Mouse (Mus musculus) neural tube, embryonic 10.5 days (tissue): ENCODE measurements at regions not wholly inside any gene's neighbourhood (a gene's known extent, or its start where the extent isn't known, plus 50 kb on each side); places are given as distances from the start of the nearest gene placed in this dataset.

ENCODE experiments used
- DNase-seq: peaks from one replicate; pipeline ENCODE4 v3.0.0-alpha.2; 2017; ENCODE audit warnings: low spot score; ENCODE audit errors: extremely low spot score

DNA sequence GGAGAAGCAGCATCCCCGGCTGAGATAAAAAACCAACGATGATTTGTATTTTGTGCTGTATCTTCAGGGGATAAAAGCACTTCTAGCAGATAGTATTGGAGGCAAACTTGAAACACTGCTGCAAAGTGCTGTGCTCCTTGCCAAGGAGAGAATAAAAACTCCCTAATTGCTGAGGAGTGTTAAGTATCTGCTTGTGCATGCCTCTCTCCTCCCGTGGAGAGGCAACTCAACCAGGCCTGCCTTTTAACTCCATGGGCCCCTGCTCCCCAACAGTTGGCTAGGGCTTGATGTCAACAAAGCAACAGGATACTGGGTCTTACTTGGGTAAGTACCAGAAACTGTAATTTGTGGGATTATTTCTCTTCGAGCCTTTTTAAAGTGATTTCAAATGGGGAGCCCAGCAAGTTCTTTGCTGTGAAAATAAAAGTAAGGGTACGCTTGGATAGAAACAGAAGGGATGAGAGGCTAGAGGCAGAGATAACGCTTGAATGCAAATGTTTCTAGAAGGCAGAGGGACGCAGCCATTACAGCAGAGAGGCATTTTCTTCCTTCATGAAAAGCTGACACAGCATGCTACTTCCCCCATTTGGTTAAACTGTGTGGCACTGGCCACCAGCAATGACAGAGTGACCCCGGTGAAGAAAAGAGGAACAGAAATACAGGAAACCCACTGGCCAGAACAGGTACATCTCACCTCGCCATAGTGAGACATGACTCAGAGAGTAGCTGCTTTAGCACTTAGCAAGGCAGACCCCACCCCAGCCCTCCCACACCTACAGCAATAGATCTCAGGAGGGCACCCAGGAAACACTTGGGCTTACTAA is 369.0 kb upstream of the Spred2 start:
- DNase-seq, result no peak

DNA sequence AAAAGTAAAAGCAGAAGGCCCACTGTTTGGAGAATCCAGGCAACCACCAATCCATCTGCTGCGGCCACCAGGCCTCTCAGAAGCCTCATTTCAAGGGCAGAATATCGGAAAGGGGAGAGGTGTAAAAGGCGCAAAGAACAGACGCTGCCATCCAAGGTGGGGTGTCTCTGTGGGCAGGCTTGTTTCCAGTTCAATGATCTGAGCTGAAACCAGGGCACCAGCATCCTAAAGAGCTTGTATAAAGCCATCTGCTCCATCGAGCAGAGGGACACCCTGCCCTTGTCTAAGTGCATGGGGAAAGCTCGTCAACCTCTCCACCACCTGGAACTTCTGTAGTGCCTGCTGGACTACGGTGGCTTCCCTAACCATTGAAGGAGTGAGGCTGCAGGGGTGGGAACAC is 363.7 kb upstream of the Spred2 start:
- DNase-seq, result no peak

DNA sequence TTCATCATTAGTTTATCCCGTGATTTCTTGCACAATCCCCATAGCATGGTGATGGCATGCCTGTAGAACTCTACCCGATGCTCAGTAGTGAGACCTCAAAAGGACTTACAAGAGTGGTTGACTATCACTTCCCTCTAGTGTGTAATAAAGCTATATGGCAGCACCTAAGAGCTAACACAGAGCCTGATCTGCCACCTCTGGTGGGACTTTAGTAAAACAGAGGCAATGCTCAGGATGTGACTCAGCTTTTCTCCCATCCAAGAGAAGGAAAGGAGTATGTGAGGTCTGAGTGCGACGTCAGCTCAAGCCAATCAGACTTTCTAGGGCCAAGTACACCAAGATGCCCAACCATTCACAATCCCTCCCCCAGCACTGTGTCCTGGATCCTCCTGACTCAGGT is 361.5 kb upstream of the Spred2 start:
- no peak for DNase-seq

DNA sequence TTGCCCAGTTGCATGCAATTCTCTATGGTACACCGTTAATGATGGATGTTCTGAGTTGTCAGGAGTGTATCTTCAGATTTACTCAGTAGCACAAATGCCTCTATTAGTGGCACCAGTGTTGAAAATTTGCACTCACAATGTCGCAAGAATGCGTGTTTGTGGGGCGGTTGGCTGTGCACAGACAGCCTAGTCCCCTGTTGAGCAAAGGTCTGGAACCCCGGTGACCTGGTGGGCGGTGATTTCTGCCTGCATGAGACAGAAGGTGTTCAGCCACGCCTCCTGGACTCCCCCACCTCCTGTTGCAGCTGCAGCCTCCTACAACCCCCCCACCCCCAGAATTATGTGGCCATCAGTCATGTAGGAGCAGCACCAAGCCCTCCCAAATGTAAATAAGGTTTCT is 338.9 kb upstream of the Spred2 start:
- DNase-seq, result no peak

DNA sequence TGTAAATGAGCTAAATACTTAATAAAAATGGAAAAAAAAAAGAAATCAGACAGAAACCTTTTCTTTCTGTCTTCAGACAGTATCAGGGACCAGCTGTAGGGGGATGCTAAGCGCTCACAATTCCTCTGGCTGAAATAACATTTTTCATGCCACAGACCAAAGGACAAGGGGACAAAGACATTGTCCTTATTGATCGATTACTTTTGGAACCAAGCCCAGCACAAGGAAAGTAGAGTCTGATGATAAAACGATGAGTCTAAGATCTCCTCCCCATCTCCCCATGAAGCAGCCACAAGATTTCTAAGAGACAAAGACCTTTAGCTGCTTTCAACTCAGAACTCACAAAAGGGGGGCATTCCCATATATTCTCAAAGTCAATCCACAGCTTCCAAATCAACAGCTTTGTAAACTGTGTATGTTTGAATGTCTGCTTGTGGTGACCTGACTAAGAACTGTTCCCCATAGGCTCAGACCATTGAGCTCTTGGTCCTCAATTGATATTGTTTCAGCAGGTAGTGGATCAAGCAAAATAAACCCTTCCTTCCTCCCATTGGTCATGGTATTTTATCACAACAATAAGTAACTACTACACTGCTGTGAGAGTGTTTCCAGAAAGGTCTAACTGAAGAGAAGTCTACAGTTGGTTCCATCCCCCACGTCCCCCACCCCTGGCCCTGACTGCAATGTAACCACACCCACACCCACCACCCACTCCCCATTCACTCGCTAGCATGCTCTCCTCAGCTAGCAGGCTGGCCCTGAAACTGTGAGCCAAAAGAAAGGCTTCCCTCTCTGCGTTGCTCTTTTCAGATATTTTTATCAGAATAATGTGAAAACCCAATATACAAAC is 331.4 kb upstream of the Spred2 start:
- DNase-seq, result no peak

DNA sequence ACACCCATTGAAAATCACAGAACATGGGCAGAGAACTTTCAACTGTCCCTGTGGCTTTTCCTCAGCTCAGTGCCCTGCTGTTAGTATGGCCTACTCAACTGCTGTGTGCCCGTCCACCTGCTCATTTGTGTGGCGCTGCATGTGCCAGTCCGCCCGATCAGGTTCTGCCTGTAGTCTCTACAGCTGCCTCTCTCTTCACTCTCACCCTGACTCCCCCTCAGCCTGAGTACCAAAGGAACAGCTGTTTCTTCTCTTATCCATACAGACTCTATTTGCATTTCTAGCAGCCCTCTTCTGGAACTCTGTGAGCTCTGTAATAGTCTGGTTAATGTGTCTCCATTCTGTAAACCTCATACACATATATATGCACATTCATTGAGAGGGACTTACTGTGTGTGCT is 329.1 kb upstream of the Spred2 start:
- no peak for DNase-seq

DNA sequence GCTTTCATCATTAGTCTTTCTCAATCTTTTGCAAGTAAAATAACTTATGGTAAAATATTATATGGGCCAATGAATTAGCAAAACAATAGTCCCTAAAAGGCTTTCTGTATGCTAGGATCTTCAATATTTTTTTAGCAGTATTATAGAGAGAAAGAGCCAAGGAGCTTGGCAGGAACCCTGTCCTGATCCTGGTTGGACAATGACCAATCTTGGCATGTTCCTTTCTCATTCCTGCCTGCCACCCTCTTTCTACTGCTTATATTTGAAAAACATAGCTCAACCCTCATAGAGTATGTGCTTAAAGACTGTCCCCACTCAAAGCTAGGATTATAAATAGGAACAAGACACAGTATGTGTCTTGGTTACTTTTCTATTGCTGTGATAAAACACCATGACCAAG is 327.8 kb upstream of the Spred2 start:
- no peak for DNase-seq

DNA sequence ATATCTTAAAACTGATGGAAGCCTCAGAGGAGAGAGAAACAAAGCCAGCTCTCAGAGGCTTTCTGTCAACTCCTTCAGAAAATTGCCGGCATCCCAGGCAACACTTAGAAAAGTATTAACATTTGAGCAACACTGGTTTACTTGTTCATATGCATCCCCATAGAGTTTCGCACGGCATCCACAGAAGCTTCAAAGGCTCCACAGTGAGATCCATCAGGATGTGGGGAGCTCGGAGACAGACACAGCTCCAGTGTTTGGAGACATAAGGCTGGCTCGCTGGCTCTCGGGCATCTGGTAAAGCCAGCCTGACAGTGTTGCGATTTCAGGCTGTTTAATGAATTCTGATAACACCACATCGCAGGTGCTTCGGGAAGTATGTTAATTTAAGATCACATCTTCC is 324.7 kb upstream of the Spred2 start:
- DNase-seq, result no peak

DNA sequence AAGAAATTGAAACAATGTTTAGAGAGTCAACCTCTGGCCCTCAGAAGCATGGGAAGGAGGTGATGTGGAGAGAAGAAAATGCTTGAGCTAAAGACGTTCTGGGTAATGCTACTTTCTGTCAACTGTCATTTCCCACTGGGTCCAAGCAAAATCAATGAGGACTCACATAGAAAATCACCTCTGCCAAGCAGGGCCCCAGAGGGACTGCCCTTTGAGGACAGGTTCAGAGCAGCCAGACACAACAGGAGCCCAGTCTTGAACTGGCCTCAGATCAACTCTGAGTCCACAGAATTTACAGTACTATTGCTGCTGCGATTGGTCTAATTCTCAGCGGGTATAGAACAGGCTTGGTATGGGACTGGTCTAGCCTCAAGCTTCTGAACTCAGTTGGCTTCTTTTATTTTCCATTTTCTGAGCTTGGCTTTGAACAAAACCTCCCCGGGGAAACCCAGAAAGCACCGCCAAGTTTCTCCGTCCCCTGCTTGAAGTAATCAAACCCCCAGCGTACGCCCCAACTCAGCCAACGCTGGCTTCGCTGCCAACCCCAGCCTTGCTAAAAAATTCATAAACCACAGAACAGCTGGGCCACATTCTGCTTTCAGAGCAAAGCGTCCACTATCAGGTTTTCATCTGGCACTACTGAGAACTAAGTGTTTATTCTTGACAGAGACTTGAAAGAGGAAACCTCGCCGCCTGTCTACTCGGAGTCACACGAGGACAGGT is 322.8 kb upstream of the Spred2 start:
- DNase-seq, result no peak

DNA sequence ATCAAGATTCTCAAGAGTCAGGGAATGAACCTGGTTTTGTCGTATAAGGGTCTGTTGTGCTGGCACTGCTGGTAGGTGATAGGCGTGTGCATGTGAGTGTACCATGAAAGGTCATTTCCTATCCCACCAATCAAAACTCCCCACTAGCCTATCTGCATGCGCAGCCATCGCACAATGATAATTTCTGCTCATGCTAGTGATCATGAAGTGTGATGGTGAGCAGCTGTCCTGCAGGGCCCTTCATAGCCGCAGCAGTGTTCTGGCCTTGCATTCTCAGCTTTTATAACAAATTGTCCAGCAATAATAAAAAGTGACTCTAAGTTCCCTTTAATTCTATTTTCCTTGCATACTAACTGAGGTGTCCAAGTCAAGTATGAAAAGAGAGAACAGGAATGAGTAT is 321.7 kb upstream of the Spred2 start:
- DNase-seq, result no peak

DNA sequence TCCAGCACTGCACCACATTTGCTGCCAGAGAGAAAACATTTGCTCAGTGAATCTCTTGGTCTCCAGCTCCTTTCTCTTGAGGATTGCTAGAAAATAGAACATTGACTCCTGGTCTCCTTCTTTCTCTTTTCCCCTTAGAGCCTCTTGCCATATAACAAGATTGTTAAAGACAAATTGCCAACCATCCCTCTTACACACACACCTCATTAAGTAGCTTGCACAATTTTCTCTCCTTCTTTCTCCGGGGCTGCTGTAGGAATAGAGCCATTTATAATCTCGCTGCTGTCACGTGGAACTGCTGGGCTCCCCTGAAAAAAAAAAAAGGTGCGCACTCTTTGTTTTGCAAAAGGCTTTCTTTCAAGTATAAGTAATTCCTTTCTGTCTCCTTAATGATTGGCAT is 318.6 kb upstream of the Spred2 start:
- no peak for DNase-seq

DNA sequence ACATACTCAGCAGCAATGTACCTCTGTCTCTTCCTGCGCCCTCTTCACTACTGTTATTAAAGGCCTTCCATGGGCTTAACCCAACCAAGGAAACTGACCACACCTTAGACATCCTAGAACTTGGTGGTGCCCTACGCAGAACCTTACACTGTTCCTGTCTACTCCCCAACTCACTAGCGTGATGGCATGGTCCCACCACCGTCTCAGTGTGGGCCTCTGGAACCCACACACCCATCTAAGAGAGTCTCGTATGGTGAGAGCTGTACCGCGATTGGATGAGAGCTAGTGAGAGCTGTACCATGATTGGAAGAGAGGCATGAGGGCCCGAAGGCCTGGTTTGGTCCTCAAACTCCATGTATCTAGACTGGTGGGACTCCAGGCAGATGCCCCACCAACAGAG is 317.2 kb upstream of the Spred2 start:
- DNase-seq, result no peak

DNA sequence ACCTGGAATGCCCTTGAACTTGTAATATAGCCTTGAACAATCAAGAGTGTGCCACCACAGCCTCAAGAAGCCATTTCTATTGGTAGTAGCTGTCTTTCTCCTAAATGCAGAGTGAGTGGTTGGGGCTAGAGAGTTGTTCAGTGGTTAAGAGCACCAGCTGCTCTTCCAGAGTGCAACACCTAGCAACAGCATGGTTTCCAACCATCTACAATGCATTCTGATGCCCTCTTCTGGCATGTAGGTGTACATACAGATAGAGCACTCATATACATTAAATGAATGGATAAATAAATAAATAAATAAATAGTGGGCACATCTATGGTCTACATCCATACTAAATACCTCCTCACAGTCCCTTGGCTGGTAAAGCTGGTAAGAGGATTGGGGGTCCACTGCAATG is 316.2 kb upstream of the Spred2 start:
- DNase-seq, result no peak

DNA sequence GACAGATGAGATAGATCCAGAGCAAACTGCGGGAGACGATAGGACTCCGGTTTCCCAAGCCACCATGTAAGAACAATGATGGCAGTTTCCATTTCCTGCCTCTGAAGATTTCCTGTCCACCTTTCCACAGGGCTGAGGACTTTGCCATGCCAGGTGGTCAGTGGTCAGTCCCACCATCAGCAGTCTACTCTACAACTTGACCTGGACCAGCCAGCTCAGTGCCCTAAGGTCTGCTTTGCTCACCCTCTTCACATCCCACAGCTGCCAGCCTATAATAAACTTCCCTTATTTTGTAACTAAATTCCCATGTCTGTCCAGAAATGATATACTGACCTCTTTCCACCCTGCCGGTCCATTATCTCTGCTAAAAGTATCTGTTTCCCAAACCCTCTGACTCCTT is 315.7 kb upstream of the Spred2 start:
- no peak for DNase-seq

DNA sequence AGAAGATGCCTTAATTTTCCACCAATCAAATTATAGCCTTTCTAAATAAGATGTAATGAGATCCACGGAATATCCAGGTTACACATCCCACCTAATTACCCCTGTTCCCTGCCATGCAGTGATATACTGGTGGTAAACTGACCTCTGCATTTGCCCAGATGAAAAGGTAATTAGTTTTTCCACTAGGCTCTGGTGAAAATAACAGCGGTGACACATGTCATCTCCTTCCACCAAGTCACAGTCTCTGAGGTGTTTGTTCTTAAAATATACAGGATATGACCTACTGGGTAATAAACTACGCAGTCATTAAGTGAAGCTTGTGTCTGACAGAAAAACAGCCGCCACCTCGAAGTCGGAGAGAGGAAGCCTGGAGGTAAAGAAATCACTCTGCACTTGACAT is 313.6 kb upstream of the Spred2 start:
- DNase-seq, result no peak

DNA sequence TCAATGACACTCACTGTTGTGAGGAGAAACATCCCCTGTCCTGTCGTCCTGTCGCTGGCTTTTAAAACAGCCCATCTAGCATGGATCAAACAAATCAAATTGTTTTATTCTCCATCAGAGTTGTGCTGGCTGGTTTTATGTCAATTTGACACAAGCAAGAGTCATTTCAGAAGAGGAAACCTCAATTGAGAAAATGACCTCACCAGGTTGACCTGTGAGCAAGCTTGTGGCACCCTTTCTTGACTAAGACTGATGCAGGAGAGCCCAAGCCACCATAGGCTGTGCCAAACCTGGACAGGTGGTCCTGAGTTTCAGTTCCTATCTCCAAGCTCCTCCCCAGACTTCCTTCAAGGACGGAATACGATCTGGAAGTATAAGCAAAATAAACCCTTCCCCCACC is 313.0 kb upstream of the Spred2 start:
- no peak for DNase-seq

DNA sequence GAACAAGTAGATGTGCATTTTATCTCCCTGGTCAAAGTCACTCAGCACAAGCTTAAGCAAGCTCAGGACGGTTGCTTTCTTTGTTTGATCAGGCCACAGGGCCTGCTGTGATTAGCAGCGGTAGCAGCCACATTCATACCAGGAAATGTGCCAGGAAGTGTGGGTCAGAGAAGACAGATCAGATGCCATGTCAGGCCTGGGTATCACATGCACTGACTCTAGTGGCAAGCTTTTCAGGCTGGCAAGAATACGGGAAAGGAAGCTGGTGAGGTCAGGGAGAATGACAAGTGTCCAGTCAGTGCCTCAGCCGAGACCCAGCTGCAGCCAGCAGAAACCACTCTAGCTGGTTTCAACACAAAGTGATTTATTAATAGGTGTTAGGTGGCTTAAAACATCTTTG is 307.7 kb upstream of the Spred2 start:
- DNase-seq, result no peak

DNA sequence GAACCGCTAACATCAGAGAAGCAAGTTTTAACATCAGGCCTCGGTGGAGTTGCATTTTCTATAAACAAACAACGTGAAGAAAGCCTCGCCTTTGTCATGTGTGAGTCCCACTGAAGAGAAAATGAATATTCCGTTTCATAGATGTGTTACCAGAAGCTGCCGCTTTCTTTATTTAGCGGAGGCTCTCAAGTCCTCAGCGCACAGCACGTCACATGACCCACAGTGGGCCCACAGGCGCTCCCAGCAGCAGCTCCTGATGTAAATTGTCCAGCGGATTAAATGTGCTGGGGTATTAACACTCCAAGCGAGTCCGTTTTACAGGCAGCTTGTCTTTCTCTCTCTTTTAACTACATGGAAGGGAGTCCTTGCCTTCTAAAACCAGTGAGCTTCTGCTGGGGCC is 304.7 kb upstream of the Spred2 start:
- DNase-seq, result no peak

DNA sequence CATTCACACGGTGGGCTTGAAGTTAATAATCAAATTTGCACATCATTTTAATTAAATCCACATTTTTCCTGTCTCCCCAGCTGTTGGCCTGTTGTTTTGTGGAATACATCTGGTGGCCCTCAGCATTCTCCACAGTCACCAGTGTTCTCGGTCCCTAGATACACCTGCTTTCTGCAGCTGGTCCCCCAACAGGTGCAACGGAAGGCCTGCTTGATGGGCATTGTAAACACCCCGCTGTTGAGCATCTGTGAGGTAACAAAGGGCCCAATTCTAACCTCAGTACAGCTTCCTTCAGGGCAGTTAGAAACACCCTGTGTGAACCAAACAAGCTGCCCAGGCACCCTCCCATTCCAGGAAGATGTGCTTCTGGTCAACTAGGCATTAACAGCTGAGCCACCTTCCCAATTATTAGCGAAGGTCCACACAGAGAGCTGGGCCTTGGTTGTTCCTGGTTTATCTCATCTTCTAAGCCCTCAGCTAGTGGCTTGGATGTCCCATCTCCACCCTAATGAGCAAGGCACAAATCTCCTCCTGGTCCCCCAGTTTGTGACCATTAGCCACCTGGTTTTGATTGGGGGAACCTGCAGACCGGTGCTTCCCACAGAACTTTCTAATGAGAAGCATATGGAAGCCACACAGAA is 293.0 kb upstream of the Spred2 start:
- no peak for DNase-seq

DNA sequence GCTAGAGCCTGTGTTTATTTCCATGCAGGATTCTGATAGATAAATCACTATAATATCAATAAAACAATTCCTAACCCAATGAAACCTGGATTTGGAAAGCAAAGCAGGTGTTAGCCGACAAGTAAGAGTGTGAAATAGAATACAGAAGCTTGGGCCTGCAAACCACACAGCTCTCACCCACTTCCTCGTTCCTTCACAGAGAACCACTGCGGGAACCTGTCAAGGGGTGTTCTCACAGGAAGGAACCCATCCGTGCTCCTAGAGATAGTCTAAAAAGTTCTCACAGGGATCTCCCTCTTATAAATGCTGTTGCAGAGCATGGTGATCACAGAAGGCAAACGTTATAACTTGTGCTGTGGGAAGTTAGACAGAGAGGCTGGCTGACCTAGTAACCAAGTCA is 291.7 kb upstream of the Spred2 start:
- DNase-seq, result no peak

DNA sequence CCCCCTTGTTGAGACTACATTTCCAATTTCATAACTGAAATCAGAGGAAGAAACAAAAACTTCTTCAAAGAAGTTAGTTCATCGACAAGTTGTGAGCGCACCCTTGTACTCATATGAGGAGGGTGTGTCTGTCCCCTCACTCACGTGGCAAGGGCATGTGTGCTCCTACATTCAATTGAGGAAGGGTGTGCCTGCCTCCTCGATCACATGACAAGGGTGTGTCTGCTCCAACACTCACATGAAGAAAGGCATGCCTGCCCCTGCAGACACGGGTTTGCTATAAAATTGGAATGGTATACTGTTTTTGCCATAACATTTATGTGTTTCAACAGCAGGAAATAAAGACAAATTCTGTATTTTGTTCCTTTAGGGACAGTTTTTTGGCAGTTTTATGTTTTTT is 290.6 kb upstream of the Spred2 start:
- DNase-seq, result no peak

DNA sequence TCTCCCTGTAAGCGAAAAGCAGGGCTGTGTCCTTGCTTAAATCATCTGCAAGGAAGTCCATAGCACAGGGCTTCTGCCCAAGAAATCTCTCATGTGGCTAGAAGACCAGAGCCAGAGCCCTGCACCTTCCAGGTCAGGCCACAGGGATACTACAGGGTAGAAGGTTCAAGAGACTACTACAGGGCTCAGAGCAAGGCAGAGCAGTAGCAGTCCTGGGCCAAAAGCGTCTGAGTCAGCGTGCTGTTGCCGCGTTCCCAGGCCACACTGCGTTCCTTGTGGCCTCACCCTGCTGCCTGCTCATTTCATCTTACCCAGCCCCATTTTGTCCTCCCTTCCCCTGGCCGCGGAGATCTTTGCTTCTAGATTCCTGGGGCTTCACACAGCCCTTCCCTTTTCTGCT is 283.0 kb upstream of the Spred2 start:
- no peak for DNase-seq
